Mouse (Mus musculus): ENCODE measurements at regions not wholly inside any gene's neighbourhood (a gene's known extent, or its start where the extent isn't known, plus 50 kb on each side); places are given as distances from the start of the nearest gene placed in this dataset.
"Not testable (repeated sequence)": the region's sequence is repeated elsewhere in the genome, so short reads cannot be mapped to it uniquely, and the experiment has no call there.

DNA sequence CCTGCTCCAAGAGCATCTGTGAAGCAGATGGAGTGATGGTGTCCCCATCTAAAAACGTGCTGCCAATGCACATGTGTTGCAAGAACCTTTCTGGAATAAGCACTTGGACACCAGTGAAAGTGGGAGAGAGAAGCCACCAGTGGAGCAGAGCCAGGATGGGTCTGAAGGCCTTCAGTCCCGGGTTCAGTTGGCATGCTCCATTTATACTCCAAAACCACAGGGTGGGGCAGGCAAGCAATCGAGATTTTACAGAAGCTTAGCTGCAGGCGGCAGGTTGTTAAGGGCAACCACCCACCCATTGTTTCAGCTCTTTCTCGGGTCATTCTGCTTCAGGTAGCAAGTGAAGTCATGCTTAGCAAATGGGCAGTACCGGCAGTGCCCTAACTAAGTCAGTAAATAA lies 51.8 kb upstream of the Sv2b start:
- DNase-seq, result no peak

- no peak for DNase-seq
Observed at GRCm38 (mm10) chr7:75362541-75362940, 53.5 kb upstream of the Sv2b start.

GRCm38 (mm10) chr7:75365480-75365879 lies 56.4 kb upstream of the Sv2b start:
- DNase-seq, result no peak

DNA sequence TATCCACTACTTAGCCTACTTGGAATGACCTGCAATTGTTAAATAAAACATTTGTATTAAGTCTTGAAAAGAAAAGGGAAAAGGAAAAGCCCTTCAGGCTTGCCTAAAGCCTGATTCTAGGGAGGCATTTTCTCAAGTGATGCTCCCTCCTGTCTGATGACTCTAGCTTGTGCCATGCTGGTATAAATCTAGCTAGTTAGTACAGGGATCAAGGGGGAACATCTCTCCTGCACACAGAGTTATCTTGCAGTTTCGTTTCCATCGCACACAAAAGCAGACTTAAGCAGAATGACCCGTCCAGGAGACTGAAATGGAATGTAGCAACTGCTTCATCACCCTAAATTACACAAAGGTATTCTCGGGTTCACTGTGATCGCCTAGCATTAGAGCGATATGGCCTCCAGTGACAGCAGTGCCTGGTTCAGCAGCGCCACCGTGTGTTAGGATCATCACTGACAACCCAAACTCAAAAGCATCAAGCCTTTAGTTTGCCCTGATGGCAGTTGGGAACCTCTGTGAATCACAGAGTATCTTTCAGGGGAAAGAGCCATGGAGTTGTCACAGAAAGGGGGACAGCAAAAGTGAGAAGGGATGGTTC lies 57.3 kb upstream of the Sv2b start:
- peak; percentile 79 for DNase-seq

DNA sequence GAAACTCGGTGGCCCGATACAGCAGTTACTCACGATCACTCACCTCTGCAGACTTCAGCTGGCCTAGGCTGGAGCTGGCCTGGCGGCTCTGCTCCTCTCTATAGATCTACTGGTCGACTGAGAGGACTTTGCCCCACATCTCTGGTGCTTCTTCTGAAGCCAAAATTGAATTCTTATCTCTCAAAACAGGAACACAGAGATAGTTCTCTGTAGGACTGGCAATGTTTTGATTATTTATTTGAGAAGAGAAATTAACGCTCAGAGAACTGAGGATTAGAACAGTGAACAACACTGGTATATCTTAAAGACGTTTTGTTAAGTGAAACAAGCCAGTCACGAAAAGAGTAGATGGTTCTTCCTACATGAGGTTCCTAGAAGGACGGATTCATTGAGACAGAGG lies 59.3 kb upstream of the Sv2b start:
- DNase-seq, result no peak

DNA sequence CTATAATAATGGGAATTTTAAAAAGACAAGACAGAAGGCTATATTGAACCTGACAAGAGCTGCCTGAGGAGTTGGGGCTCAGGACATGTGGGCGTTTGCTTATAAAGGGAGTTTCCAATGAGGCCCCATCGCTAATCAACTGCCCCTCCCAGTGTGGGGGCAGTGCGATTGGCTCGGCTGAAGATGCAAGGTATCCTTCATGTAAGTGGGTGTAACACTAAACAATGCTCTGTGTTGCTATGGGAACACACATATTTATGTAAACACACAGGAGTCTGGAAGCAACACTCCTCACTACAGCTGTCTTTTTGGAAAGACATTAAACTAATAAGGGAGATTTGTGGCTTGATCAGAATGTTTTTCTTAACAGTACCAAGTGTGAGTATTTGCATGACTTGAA lies 60.3 kb upstream of the Sv2b start:
- DNase-seq, result no peak

GRCm38 (mm10) chr7:75370595-75371519 lies 61.8 kb upstream of the Sv2b start:
- peak; percentile 77 for DNase-seq

DNA sequence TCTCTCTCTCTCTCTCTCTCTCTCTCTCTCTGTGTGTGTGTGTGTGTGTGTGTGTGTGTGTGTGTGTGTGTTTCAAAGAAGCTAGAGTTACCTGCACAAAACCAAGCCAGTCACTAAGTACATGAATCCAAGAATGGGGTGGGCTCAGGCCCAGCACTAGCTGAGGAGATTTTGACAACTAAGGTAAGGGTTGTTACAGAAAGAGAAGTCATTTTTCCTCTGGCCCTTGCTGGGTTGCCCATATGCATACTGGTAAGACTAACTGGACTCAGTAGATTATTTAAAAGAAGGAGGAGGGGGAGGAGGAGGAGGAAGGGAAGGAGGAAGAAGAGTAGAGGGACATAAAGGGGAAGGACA lies 62.4 kb upstream of the Sv2b start:
- DNase-seq, result no peak

- no peak for DNase-seq
Observed at GRCm38 (mm10) chr7:75371991-75372390, 62.9 kb upstream of the Sv2b start.

DNA sequence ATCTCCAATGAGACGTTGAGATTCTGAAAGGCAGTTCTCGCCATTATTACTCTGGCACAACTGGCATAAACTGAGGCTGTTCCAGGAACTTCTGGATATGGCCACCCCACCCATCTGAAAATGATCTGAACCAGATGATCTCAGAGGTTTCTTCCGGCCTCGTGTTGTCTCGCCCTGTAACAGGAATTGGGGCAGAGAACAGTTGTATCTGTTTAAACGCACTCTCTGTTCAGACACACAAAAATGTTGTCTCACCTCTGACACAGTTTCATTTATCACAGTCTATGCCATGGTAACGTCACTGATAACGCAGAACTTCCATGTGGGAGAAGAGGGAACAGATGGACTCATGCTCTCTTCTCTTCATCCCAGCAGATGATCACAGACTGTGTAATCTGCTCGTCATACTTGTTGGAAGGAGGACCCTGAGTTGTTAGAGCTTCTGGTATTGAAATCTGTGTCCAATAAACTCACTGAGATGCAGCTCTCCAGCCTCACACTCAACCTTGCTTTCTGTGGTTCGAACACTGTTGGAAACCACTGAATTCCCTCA lies 63.9 kb upstream of the Sv2b start:
- no peak for DNase-seq

- no peak for DNase-seq
Observed at GRCm38 (mm10) chr7:75374506-75374905, 65.4 kb upstream of the Sv2b start.

DNA sequence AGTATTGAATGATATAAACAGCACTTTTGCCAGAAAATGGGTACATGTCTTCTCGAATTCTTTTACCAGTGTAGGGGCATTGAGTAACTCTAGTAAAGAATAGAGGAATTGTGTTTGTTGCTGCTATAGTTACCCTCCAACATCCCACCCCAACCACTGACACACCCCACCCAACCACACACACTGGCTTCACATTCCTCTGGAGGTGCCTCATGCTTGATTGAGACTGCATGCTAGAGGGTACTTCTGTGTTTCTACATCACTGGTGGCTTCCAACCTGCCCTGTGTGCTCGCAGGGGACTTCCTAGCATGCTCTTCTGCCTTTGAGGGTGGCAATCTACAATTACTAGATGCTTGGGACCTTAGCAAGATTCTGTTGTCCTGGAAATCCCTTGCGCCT lies 70.5 kb upstream of the Sv2b start:
- no peak for DNase-seq

GRCm38 (mm10) chr7:75384506-75384911 lies 70.8 kb upstream of the Akap13 start:
- no peak for DNase-seq

GRCm38 (mm10) chr7:75387033-75387432 lies 68.3 kb upstream of the Akap13 start:
- no peak for DNase-seq

DNA sequence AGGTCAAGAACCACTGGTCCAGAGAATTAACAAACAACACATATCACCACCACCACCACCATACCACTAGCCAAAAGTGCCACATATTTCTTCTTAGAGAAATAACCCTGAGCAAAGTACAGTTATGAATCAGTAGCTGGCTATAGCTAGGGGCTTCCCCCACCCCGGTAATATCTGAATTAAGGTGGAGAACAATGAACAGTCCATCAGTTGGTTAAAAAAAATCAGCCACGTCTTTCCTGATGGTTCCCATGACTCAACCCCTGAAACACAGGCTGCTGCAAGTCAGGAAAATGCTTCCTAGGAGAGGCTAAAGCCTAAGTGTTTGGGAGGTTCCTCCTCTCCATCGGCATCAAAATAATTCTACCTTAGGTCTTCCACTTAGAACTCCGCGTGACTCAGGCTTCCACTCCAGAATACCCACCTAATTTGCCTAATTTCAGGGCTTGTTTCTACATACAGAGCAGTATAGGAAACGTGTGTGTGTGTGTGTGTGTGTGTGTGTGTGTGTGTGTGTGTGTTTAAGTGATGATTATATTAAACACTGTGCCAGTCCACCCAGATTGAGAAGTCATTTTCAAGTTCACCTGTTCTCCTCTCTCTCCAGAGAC lies 67.4 kb upstream of the Akap13 start:
- DNase-seq, result no peak

DNA sequence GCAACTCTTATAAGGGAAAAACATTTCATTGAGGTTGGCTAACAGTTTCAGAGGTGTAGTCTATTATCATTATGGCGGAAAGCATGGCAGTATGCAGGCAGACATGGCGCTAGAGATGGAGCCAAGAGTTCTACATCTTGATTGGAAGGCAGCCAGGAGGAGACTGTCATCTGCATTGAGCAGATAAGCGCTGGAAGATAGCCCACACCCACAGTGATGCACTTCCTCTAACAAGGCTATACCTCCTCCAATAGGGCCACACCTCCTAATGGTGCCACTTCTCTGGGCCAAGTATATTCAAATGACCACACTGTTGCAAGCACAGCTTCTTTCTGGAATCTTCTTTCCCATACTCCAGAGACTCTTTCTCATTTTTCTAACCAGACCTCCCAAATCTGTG lies 65.2 kb upstream of the Akap13 start:
- no peak for DNase-seq

GRCm38 (mm10) chr7:75392783-75393182 lies 62.6 kb upstream of the Akap13 start:
- DNase-seq, result no peak

DNA sequence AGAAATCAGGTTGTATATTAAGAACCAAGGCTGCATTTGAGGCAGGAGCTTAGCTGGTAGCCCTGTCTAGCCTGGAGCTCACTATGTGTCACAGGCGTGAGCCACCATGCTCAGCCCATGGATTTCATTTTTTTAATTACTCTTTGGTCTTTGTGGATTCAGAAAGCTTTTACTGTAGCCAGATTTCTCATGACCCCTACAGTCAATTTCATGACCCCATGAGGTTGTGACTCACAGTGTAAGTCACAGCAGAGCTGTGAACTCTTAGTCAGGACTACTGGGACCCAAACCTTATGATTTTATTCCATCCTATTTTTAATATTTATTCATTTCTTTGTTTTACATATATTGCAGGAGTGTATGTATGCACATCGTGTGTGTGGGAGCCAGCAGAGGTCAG lies 61.9 kb upstream of the Akap13 start:
- no peak for DNase-seq

- no peak for DNase-seq
Observed at GRCm38 (mm10) chr7:75394866-75395580, 60.3 kb upstream of the Akap13 start.

DNA sequence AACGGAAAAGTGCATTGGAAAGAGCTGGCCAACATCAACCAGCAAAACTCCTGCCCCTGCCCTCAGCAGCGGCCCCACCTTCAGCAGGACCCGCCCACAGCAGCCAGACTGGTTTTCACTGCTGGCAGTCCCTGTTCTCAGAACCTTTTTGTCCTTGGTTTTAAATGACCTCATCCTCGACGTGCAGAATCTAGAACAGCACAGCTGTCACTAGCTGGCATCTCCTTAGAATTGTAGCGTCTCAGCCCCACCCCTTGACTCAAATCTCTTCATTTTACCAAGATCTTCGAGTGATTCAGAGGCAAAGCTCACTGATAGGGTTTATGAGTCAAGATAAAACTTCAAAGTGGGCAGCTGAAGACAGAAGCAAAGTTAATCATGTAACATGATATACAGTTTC lies 57.8 kb upstream of the Akap13 start:
- DNase-seq, result peak; percentile 33

DNA sequence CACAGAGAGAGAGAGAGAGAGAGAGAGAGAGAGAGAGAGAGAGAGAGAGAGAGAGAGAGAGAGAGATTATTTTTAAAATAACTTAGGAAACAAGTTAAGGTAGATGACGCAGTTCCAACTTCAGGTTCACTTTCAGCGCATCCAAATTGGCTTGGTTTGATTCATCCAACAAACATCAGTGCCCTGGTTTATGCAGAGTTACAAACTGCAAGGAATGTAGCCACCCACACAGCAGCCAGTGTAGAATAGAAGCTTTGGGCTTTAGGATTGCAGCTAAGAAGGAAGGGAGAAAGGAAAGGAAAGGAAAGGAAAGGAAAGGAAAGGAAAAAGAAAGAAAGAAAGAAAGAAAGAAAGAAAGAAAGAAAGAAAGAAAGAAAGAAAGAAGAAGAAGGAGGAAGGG lies 56.9 kb upstream of the Akap13 start:
- DNase-seq, result not testable (repeated sequence)

GRCm38 (mm10) chr7:75398904-75399724 lies 56.2 kb upstream of the Akap13 start:
- DNase-seq, result peak; percentile 34

Data from adrenal gland, postnatal 25 days (tissue).